Mouse (Mus musculus) CH12.LX (cell line): ENCODE measurements around the gene Rsph14. TPM values are rescaled to one million over a fixed set of nuclear protein-coding genes. Genes with fewer than 3 reads are reported as not detected.

ENCODE experiments used
- DNase-seq: peaks from one replicate; pipeline ENCODE4 v3.0.0-alpha.2; 2013; ENCODE audit errors: extremely low read depth
- H3K27ac ChIP-seq: 2 replicates; pipeline ENCODE4 v1.5.1; 2012; ENCODE audit warnings: low read depth, mild to moderate bottlenecking, control low read depth, moderate library complexity; ENCODE audit not compliant: insufficient read depth
- H3K27me3 ChIP-seq: replicated peaks from 2 replicates; pipeline ENCODE3; 2012; ENCODE audit warnings: inconsistent platforms
- H3K36me3 ChIP-seq, 2 experiments: replicated peaks in 1 of 2; 2 replicates each; pipeline versions ENCODE3 to v1.6.1; 2012; ENCODE audit warnings: inconsistent platforms in 1 of 2, low read length in 1 of 2, mild to moderate bottlenecking in 1 of 2, mixed read lengths in 1 of 2, moderate library complexity in 1 of 2; ENCODE audit not compliant: control insufficient read depth in 1 of 2, insufficient read depth in 1 of 2
- H3K4me1 ChIP-seq, 2 experiments: 2 replicates each; pipeline ENCODE4 v1.6.1; 2012; ENCODE audit warnings: inconsistent platforms in 1 of 2, moderate library complexity in 1 of 2; ENCODE audit not compliant: insufficient read depth in 2 of 2, control insufficient read depth in 1 of 2
- H3K4me2 ChIP-seq: 2 replicates; pipeline ENCODE4 v1.6.1; 2012; ENCODE audit warnings: low read depth, mild to moderate bottlenecking, control low read depth; ENCODE audit not compliant: poor library complexity, insufficient read depth, severe bottlenecking
- H3K4me3 ChIP-seq, 3 experiments: fragments of 150-350 bp in 1 of 3; sonication (generic) in 1 of 3; replicated peaks in 1 of 3; 2 replicates each; pipeline versions ENCODE3 to v1.5.1; 2011 to 2012; ENCODE audit warnings: low read depth in 2 of 3, low read length in 2 of 3, mild to moderate bottlenecking in 2 of 3, moderate library complexity in 2 of 3, control low read depth in 1 of 3, improper control_type of control experiment in 1 of 3, inconsistent platforms in 1 of 3, mixed read lengths in 1 of 3; ENCODE audit not compliant: poor library complexity in 1 of 3
- H3K79me2 ChIP-seq: replicated peaks from 2 replicates; pipeline ENCODE4 v1.6.1; 2012; ENCODE audit warnings: mild to moderate bottlenecking, moderate library complexity; ENCODE audit not compliant: control insufficient read depth, poor library complexity, insufficient read depth, severe bottlenecking; ENCODE audit errors: extremely low read depth
- H3K9ac ChIP-seq: 2 replicates; pipeline ENCODE4 v1.6.1; 2012; ENCODE audit warnings: low read depth, mild to moderate bottlenecking, control low read depth, moderate library complexity; ENCODE audit not compliant: insufficient read depth
- H3K9me3 ChIP-seq: replicated peaks from 2 replicates; pipeline ENCODE3; 2012; ENCODE audit warnings: low read length, inconsistent platforms, mixed read lengths
- BHLHE40 ChIP-seq: IDR thresholded peaks from 2 replicates; pipeline ENCODE4 v1.6.1; 2011; ENCODE audit warnings: mild to moderate bottlenecking, low read depth, low read length, improper control_type of control experiment
- CHD2 ChIP-seq: IDR thresholded peaks from 2 replicates; pipeline ENCODE4 v1.6.1; 2011; ENCODE audit warnings: low read length, improper control_type of control experiment
- CTCF ChIP-seq, 2 experiments: IDR thresholded peaks in 1 of 2; conservative IDR thresholded peaks in 1 of 2; 2 replicates each; pipeline ENCODE4 v1.5.1; 2011 to 2012; ENCODE audit warnings: low read depth in 2 of 2, low read length in 2 of 2, improper control_type of control experiment in 1 of 2, inconsistent platforms in 1 of 2, mild to moderate bottlenecking in 1 of 2, moderate library complexity in 1 of 2
- ELF1 ChIP-seq: IDR thresholded peaks from 2 replicates; pipeline ENCODE4 v1.6.1; 2014; ENCODE audit warnings: low read depth, mild to moderate bottlenecking, inconsistent platforms, low read length, improper control_type of control experiment
- EP300 ChIP-seq: IDR thresholded peaks from 2 replicates; pipeline ENCODE4 v1.6.1; 2011; ENCODE audit warnings: low read length, improper control_type of control experiment
- ETS1 ChIP-seq: conservative IDR thresholded peaks from 2 replicates; pipeline ENCODE4 v1.6.1; 2012; ENCODE audit warnings: low read depth, mild to moderate bottlenecking, inconsistent platforms, low read length, improper control_type of control experiment, moderate library complexity
- GABPA ChIP-seq: IDR thresholded peaks from 2 replicates; pipeline ENCODE4 v1.6.1; 2012; ENCODE audit warnings: low read depth, low read length, improper control_type of control experiment, inconsistent platforms; ENCODE audit not compliant: insufficient replicate concordance
- HCFC1 ChIP-seq: IDR thresholded peaks from 2 replicates; pipeline ENCODE4 v1.6.1; 2012; ENCODE audit warnings: low read depth, mild to moderate bottlenecking, inconsistent platforms, low read length, improper control_type of control experiment
- IRF4 ChIP-seq: IDR thresholded peaks from 2 replicates; pipeline ENCODE4 v1.6.1; 2014; ENCODE audit warnings: low read depth, mild to moderate bottlenecking, inconsistent platforms, low read length, improper control_type of control experiment
- JUN ChIP-seq: IDR thresholded peaks from 2 replicates; pipeline ENCODE4 v1.6.1; 2011; ENCODE audit warnings: low read depth, mild to moderate bottlenecking, low read length, improper control_type of control experiment, moderate library complexity; ENCODE audit not compliant: insufficient read depth
- JUND ChIP-seq: conservative IDR thresholded peaks from 2 replicates; pipeline ENCODE4 v1.6.1; 2011; ENCODE audit warnings: low read depth, low read length, improper control_type of control experiment
- KAT2A ChIP-seq: IDR thresholded peaks from 2 replicates; pipeline ENCODE4 v1.6.1; 2012; ENCODE audit warnings: low read length, improper control_type of control experiment, inconsistent platforms; ENCODE audit not compliant: insufficient replicate concordance
- MAFK ChIP-seq: IDR thresholded peaks from 2 replicates; pipeline ENCODE4 v1.6.1; 2011; ENCODE audit warnings: low read length, improper control_type of control experiment; ENCODE audit not compliant: insufficient replicate concordance
- MAZ ChIP-seq: IDR thresholded peaks from 2 replicates; pipeline ENCODE4 v1.6.1; 2012; ENCODE audit warnings: low read depth, mild to moderate bottlenecking, inconsistent platforms, low read length, improper control_type of control experiment, moderate library complexity
- MEF2A ChIP-seq: IDR thresholded peaks from 2 replicates; pipeline ENCODE4 v1.6.1; 2014; ENCODE audit warnings: low read depth, mild to moderate bottlenecking, inconsistent platforms, low read length, improper control_type of control experiment, borderline replicate concordance
- MXI1 ChIP-seq: IDR thresholded peaks from 2 replicates; pipeline ENCODE4 v1.6.1; 2011; ENCODE audit warnings: mild to moderate bottlenecking, low read depth, low read length, improper control_type of control experiment
- MYC ChIP-seq: IDR thresholded peaks from 2 replicates; pipeline ENCODE4 v1.6.1; 2011; ENCODE audit warnings: low read depth, mild to moderate bottlenecking, improper control_type of control experiment, low read length
- NELFE ChIP-seq: IDR thresholded peaks from 2 replicates; pipeline ENCODE4 v1.6.1; 2011; ENCODE audit warnings: low read depth, low read length, improper control_type of control experiment
- PAX5 ChIP-seq: IDR thresholded peaks from 2 replicates; pipeline ENCODE4 v1.6.1; 2012; ENCODE audit warnings: low read length, inconsistent platforms, mixed read lengths
- POLR2A ChIP-seq: IDR thresholded peaks from 2 replicates; pipeline ENCODE4 v1.6.1; 2011; ENCODE audit warnings: low read depth, mild to moderate bottlenecking, improper control_type of control experiment, low read length
- POLR2AphosphoS2 ChIP-seq: IDR thresholded peaks from 2 replicates; pipeline ENCODE4 v1.6.1; 2011; ENCODE audit warnings: low read depth, low read length, improper control_type of control experiment
- RAD21 ChIP-seq: IDR thresholded peaks from 2 replicates; pipeline ENCODE4 v1.6.1; 2011; ENCODE audit warnings: low read depth, mild to moderate bottlenecking, low read length, improper control_type of control experiment, moderate library complexity
- RCOR1 ChIP-seq: conservative IDR thresholded peaks from 2 replicates; pipeline ENCODE4 v1.6.1; 2012; ENCODE audit warnings: low read depth, mild to moderate bottlenecking, inconsistent platforms, low read length, improper control_type of control experiment
- TCF12 ChIP-seq: IDR thresholded peaks from 2 replicates; pipeline ENCODE4 v1.6.1; 2014; ENCODE audit warnings: low read depth, mild to moderate bottlenecking, inconsistent platforms, low read length, improper control_type of control experiment
- UBTF ChIP-seq: IDR thresholded peaks from 2 replicates; pipeline ENCODE4 v1.6.1; 2012; ENCODE audit warnings: low read depth, mild to moderate bottlenecking, inconsistent platforms, low read length, improper control_type of control experiment, moderate library complexity
- ZKSCAN1 ChIP-seq: IDR thresholded peaks from 2 replicates; pipeline ENCODE4 v1.6.1; 2012; ENCODE audit warnings: low read depth, inconsistent platforms, low read length, improper control_type of control experiment, borderline replicate concordance
- ZMIZ1 ChIP-seq: IDR thresholded peaks from 2 replicates; pipeline ENCODE4 v1.6.1; 2012; ENCODE audit warnings: low read depth, mild to moderate bottlenecking, inconsistent platforms, low read length, improper control_type of control experiment
- ZNF384 ChIP-seq: IDR thresholded peaks from 2 replicates; pipeline ENCODE4 v1.6.1; 2012; ENCODE audit warnings: low read depth, low read length, improper control_type of control experiment, inconsistent platforms
- dilution Hi-C: fragments of 300-500 bp; cut with MboI; formaldehyde crosslinking; loops from 2 replicates; pipeline ENCODE4 v1.14.3; 2020; ENCODE audit warnings: low sequenced_read_pairs; ENCODE audit not compliant: extremely low pct_unique_long_range_greater_than_20kb, extremely low pct_ligation_motif_present
- in situ Hi-C: fragments of 300-500 bp; cut with MboI; formaldehyde crosslinking; loops from 3 replicates; pipeline ENCODE4 v1.14.3; 2019; ENCODE audit warnings: low sequenced_read_pairs, low pct_ligation_motif_present, low pct_unique_long_range_greater_than_20kb, mixed read lengths
- polyA plus RNA-seq: library from polyadenylated mRNA; unstranded; fragments of >175 nt; gene quantifications from 2 replicates; pipeline ENCODE4 v1.2.1, GENCODE M21; 2012; ENCODE audit warnings: low read depth; ENCODE audit not compliant: insufficient read length
- total RNA-seq, 2 experiments: library from RNA; depleted of rRNA; stranded (reverse); fragments of 300-350 nt in 1 of 2; fragments of >200 nt in 1 of 2; gene quantifications; 2 replicates each; pipeline ENCODE4 v1.2.3; 2012 to 2014

Gene Rsph14
- total and polyA plus RNA-seq, 3 experiments, result not detected

DNA sequence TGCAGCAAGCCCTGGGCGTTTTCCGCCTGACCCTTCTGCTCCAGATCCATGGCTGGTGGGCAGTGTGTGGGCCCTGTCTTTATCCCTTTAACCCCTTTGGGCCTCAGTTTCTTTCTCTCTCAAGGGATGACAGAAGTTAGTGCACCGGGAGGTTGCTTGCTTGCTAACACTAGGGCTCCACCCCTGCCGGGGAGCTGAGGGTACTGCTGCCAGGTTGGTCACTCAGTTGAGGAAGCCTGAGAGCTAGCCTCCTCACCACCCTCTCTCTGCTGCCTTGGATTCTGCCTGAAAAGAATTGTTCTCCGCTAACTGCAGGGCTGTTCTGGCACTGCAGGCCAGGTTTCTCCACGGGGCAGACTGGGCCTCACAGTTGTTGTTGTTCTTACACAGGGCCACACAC is 59.4 kb downstream of the Rsph14 start:
- H3K27ac ChIP-seq, result no peak overlapping the region
- dilution Hi-C loops (no loop called here), in situ Hi-C loops (no loop called here)
- peaks cover 36 to 44% of the 10 kb centered on the region in 2 experiments for H3K4me1 ChIP-seq
- H3K27me3 ChIP-seq, result peaks cover 4% of the 10 kb centered on the region
- no peak overlapping the region for H3K9ac ChIP-seq
- H3K4me3 ChIP-seq, result no peak overlapping the region
- H3K4me2 ChIP-seq, result no peak overlapping the region
- peaks cover 2 to 13% of the 10 kb centered on the region in 2 experiments for H3K36me3 ChIP-seq
- no peak for DNase-seq
- TF ChIP-seq MYC (no peak), CTCF (conservative IDR thresholded peaks at IDR 0.05 in 1 of 2, IDR thresholded peaks at IDR 0.05 in 1 of 2; ENCODE audit: low read depth in 2 of 2, low read length in 2 of 2) (peak in 1 of 2 experiments; percentile 19; a peak in 2 of 4 replicates), ZMIZ1 (no peak)
- peaks cover 36% of the 10 kb centered on the region for H3K79me2 ChIP-seq
- H3K9me3 ChIP-seq, result no peaks in the 10 kb centered on the region

DNA sequence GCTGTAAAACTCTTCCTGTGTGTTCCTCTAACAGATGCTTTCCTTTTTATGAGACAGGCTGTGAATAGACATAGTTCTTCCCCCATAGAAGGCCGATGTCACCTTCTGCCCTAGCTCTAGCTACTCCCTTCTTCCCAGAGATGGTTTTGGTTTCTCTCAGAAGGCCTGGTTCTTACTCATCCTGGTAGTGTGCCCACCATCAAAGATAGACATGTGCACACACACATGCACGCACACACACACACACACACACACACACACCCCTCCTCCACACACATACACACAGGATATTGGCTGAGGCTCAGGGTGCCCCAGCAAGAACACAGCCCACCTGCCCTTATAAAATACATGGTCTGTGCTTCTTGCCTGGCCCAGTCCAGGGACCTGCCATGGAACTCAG is 63.1 kb downstream of the Rsph14 start:
- no peaks in the 10 kb centered on the region for H3K9me3 ChIP-seq

More for the DNA sequence above, 63.1 kb downstream of the Rsph14 start:
- TF ChIP-seq ZNF384 (no peak), ZKSCAN1 (no peak), RAD21 (no peak), JUND (peak; percentile 65), ELF1 (no peak), ETS1 (peak; percentile 67), JUN (peak; percentile 60; the same call in 1 of the 2 replicates), HCFC1 (no peak), KAT2A (no peak), ZMIZ1 (no peak), UBTF (no peak), CTCF (conservative IDR thresholded peaks at IDR 0.05 in 1 of 2, IDR thresholded peaks at IDR 0.05 in 1 of 2; ENCODE audit: low read depth in 2 of 2, low read length in 2 of 2) (no peak), NELFE (no peak), MAZ (no peak), BHLHE40 (peak; percentile 91), TCF12 (peak; percentile 85), MAFK (no peak), MXI1 (peak; percentile 62), IRF4 (peak; percentile 95), MEF2A (peak; percentile 74), POLR2AphosphoS2 (no peak), PAX5 (no peak), GABPA (no peak), RCOR1 (peak; percentile 63; the same call in 1 of the 2 replicates), POLR2A (no peak; the same call in 1 of the 2 replicates), CHD2 (0 out of 2 replicates have a peak, but pooled peaks have one; percentile 52), EP300 (peak; percentile 82)
- peak overlapping the region; percentile 38; the same call in 1 of the 2 replicates for H3K9ac ChIP-seq
- H3K36me3 ChIP-seq, result peaks cover 2 to 13% of the 10 kb centered on the region in 2 experiments
- H3K79me2 ChIP-seq, result peaks cover 37% of the 10 kb centered on the region
- peak overlapping the region in 1 of 3 experiments; percentile 40 for H3K4me3 ChIP-seq
- no peak overlapping the region; the same call in 1 of the 2 replicates for H3K27ac ChIP-seq
- peaks cover 8% of the 10 kb centered on the region for H3K27me3 ChIP-seq
- peak overlapping the region; percentile 29; the same call in 1 of the 2 replicates for H3K4me2 ChIP-seq
- peak; percentile 34 for DNase-seq
- in situ Hi-C loops, result no loop called here
- peaks cover 29 to 56% of the 10 kb centered on the region in 2 experiments for H3K4me1 ChIP-seq
- dilution Hi-C loops, result no loop called here
